Mouse (Mus musculus): ENCODE measurements around the gene Arr3.

Gene Arr3

DNA sequence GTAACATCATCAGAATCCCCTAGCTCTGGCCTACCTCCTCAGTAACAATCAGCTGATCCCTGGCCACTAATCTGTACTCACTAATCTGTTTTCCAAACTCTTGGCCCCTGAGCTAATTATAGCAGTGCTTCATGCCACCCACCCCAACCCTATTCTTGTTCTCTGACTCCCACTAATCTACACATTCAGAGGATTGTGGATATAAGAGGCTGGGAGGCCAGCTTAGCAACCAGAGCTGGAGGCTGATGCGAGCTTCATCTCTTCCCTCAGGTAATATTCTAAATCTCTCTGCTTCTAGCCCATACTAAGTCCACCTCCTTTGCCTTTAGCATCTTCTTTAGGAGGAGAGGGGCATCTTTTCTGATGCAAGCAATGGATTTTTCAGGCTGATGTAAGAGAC, at the start of gene Arr3:
Gene Arr3 (plus strand): TSS at position 184 of the 400 bp plus-strand sequence.
- no peak for DNase-seq (ENCODE audit: low read depth in 2 of 2, low spot score in 2 of 2)

- DNase-seq (ENCODE audit: low read depth in 2 of 2, low spot score in 2 of 2), result no peak
Observed at GRCm38 (mm10) chrX:100556026-100556425, 49.3 kb upstream of the Arr3 start.

DNA sequence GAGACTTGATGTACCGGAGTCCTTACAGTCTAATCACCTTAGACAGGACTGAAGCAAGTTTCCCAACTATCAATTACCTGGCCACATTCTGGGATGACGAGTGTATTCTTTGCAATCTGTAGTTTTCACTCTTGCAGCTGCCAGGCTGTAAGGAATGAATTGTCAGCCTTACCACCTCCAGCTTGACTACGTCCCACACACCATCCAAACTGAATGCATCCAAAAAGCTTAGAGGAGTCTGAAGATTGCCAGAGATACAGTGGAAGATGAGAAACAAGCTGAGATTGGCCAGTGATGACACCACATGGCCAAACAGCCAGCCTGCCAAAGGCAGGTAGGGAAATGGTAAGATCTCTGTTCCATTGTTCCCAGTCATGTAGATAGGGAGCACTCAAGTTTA, 39.6 kb upstream of the Arr3 start:
- DNase-seq (ENCODE audit: low read depth in 2 of 2, low spot score in 2 of 2), result no peak

DNA sequence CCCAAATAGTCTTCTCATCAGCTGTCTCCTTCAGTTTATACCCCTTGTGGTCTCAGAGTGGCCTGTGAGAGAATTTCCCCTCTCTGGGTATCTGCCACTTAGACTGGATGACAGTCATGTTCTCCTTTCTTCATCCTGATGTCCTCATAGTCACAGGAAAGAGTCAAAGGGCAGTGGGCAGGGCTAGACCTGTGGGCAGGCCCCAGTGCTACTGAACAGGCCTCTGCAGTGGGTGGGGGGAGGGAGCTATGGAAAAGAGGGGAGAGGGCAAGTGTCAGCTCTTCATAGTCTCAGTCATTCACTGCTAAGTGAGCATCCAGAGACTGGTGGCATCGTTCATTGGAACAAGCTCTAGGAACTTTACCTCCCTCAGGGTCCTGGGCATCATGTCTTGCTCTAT, 33.3 kb upstream of the Arr3 start, which contains the start of gene Awat1:
Gene Awat1 (plus strand): TSS at position 301 of the 400 bp plus-strand sequence.
- no peak for DNase-seq (ENCODE audit: low read depth in 2 of 2, low spot score in 2 of 2)

GRCm38 (mm10) chrX:100594791-100595190, 10.5 kb upstream of the Arr3 start, which contains the start of gene P2ry4:
Gene P2ry4 (minus strand): TSS chrX:100594869.
- DNase-seq (ENCODE audit: low read depth in 2 of 2, low spot score in 2 of 2), result no peak

GRCm38 (mm10) chrX:100597439-100597838, 7.9 kb upstream of the Arr3 start:
- DNase-seq (ENCODE audit: low read depth in 2 of 2, low spot score in 2 of 2), result no peak

DNA sequence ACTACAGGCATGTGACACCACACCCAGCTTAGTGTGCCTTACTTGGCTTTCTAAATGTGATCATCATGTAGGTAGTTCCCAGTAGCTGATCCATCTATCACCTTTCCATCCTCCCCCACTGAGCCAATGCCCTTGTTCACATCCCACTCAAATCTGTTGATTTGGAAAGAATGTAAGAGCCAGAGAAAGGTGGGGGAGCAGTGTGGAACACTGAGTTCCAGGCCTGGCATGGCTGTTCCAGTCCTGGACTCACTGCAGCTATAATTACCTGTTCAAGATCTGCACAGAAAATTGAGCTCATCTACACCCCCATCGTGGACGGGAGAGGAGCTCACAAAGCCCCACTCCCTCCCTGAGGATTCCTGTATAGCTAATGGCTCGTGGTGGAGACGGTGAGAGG, 5.5 kb upstream of the Arr3 start:
- no peak for DNase-seq (ENCODE audit: low read depth in 2 of 2, low spot score in 2 of 2)

- no peak for DNase-seq (ENCODE audit: low read depth in 2 of 2, low spot score in 2 of 2)
Observed at GRCm38 (mm10) chrX:100618488-100618887, 13.2 kb downstream of the Arr3 start.

GRCm38 (mm10) chrX:100621366-100621765, 16.1 kb downstream of the Arr3 start:
- no peak for DNase-seq (ENCODE audit: low read depth in 2 of 2, low spot score in 2 of 2)

GRCm38 (mm10) chrX:100624242-100624641, 18.9 kb downstream of the Arr3 start:
- no peak for DNase-seq (ENCODE audit: low read depth in 2 of 2, low spot score in 2 of 2)

DNA sequence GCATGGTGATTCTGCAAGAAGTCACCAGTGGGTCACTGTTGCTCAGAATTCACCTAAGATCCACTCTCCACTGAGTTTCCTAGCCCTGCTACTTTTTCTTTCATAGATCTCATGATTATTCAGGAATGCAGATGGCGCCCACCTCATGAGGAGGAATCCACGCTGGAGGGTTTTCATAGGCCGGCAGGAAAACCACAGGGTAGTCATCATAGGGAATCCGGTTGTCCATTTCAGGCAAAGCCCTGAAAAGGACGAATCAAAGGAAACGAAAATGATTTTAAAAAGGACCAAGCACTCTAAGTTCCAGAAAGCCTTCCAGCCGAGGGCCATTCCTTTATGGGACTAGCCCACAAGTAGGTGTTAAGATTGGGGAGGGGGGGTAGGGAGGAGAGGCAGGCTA, 19.8 kb downstream of the Arr3 start:
- DNase-seq (ENCODE audit: low read depth in 2 of 2, low spot score in 2 of 2), result no peak

DNA sequence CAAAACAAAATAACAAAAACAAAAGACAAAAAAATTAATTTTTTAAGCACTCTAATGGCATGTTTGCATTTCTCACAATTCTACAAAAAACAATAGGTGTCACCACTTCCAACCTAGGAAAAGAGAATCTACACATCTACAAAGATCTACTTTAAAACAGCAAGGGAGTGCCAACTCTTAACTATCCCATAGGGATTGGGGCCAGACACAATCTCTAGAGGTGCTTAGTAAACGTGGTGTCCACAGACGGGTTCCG, 20.2 kb downstream of the Arr3 start, which contains the start of gene Kif4:
Gene Kif4 (plus strand): TSS at position 192 of the 256 bp plus-strand sequence.
- DNase-seq (ENCODE audit: low read depth in 2 of 2, low spot score in 2 of 2), result no peak

DNA sequence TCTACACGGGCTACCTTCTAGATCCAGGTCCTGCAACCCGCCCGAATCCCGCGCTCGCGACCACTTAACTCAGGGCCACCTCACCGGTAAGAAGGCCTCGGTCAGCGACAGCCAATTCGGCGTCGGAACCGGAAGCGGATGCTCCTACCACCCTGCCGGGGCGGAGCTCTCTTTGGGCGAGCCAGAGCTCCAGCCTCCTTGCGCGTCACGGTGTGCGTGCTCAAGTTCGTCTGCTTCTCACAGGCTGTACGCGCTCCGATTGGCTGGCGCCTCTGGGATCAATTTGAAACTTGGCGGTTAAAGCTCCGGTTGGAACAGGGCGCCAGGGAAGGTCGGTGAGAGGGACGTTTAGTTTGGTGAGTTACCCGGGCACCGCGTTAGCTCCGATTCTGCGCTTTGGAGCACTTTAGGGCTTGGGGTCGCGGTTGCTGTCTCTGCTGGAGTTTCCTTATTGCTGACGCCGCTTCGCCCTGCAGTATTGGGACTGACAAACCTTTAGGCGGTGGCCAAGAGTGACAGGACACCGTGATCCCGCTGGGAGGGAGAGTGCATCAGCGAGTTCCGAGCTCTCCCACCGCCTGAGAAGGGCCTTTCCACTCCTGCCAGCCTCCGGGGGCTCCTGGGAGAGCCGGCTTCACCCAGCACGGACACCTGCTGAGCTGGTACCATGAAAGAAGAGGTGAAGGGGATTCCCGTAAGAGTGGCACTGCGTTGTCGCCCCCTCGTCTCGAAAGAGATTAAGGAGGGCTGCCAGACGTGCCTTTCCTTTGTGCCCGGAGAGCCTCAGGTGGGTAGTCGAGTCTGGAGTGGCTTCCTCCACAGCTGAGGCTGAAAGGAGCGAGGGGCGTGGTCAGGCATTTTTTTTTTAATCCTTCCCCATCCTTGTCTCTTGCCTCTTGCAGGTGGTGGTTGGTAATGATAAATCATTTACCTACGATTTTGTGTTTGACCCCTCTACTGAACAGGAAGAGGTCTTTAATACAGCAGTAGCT, 20.8 kb downstream of the Arr3 start, which contains the start of gene Pdzd11:
Gene Pdzd11 (minus strand): TSS at position 767 of the 992 bp plus-strand sequence.
- peak; percentile 76 for DNase-seq (ENCODE audit: low read depth in 2 of 2, low spot score in 2 of 2)

GRCm38 (mm10) chrX:100629076-100629475, 23.8 kb downstream of the Arr3 start:
- DNase-seq (ENCODE audit: low read depth in 2 of 2, low spot score in 2 of 2), result no peak

- DNase-seq (ENCODE audit: low read depth in 2 of 2, low spot score in 2 of 2), result no peak
Observed at GRCm38 (mm10) chrX:100638477-100638876, 33.2 kb downstream of the Arr3 start.

DNA sequence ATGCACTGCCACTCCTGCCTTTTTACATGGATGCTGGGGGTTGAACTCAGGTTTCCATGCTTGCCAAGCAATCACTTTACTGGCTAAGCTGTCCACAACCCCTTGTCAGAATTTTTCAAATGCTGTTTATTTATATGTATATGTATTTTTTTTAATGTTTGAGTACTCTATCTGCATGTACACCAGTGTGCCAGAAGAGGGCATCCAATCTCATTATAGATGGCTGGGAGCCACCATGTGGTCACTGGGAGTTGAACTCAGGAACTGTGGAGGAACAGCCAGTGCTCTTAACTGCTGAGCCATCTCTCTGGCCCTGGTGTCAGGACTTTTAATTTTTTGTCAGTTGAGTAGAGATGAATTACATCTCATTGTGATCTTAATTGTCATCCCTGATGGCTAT, 47.6 kb downstream of the Arr3 start:
- no peak for DNase-seq (ENCODE audit: low read depth in 2 of 2, low spot score in 2 of 2)

GRCm38 (mm10) chrX:100664825-100665224, 59.5 kb downstream of the Arr3 start:
- DNase-seq (ENCODE audit: low read depth in 2 of 2, low spot score in 2 of 2), result no peak
